Mouse (Mus musculus) C2C12 (cell line): ENCODE results near the gene Glod4.

ENCODE experiments used
- CEBPB ChIP-seq: IDR thresholded peaks from one replicate; pipeline ENCODE4 v1.6.1; 2011; ENCODE audit warnings: low read depth, mild to moderate bottlenecking, control low read depth, moderate library complexity
- CTCF ChIP-seq: IDR thresholded peaks from one replicate; pipeline ENCODE4 v1.5.1; 2011; ENCODE audit not compliant: control insufficient read depth, insufficient read depth, insufficient read length
- MAX ChIP-seq: IDR thresholded peaks from one replicate; pipeline ENCODE4 v1.6.1; 2011; ENCODE audit warnings: mild to moderate bottlenecking, control low read depth
- MYOD1 ChIP-seq: IDR thresholded peaks from one replicate; pipeline ENCODE4 v1.6.1; 2011; ENCODE audit warnings: low read depth; ENCODE audit not compliant: control insufficient read depth, insufficient read length
- USF1 ChIP-seq: IDR thresholded peaks from one replicate; pipeline ENCODE4 v1.6.1; 2011; ENCODE audit warnings: low read depth, mild to moderate bottlenecking, control low read depth, moderate library complexity

DNA sequence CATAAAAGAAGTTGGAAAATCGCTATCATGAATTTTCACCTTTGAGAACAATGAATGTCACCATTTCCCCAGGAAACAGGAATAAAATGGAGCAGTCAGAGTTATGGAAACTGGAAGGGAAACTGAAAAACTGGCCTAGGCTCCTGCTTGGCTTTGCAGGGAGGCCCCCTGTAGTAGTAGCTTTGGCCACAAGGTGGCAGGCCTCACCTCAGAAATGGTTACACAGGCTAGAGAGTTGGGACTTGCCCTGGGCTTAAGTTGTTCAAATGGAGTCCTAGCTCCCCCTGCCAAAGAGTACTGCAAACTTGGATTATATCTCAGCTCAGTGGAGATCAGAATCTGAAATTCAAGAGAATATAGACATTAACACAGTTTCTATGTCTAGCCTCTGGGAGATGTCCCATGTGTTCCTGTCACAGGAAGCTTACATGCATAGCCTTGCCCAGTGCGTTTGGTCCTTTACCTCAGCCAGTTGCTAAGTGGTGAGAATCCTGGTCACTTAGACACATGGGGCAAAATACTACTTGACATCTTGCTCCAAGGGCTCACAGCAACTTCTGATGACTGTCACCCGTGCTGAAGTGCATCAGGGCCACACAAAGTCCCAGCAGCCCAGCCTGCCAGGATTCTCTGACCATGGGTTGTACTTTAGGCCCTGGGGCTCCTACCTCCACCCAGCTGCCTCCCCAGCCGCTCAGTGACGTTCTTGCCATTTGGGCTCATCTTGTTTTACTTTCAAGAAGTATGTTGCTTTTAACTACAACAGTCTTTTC is 9.8 kb upstream of the Glod4 start:
- peak; percentile 39 for TF ChIP-seq CTCF
- no peak for TF ChIP-seq MAX
- TF ChIP-seq USF1 = no peak
- no peak for TF ChIP-seq CEBPB
- TF ChIP-seq MYOD1 = no peak
